Mouse (Mus musculus) hindlimb bud, embryonic 11.5 days (tissue): ENCODE measurements at regions not wholly inside any gene's neighbourhood (a gene's known extent, or its start where the extent isn't known, plus 50 kb on each side); places are given as distances from the start of the nearest gene placed in this dataset.
"Not testable (repeated sequence)": the region's sequence is repeated elsewhere in the genome, so short reads cannot be mapped to it uniquely, and the experiment has no call there.

Experiments
- DNase-seq: peaks from one replicate; pipeline ENCODE4 v3.0.0-alpha.2; 2012; ENCODE audit warnings: low read depth, low spot score; ENCODE audit errors: extremely low spot score

DNA sequence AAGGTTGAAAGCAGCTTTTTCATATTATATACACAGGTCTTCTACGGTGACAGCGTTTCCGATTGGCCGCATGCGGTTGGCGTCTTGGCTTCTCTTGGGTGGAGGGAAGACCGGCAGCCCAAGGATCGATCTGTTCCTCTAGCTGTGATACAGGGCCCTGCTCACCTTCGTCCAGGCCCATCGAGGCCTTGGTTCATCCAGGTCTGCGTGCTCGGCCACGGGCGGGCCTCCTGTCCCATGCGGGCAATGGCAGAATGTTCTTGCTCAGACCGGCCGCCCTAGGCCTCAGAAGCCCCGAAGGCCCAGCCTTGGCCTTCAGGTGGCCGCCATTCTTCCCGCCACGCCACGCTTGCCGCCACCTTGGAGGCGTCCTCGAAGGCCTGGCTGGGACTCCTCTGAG lies 194.4 kb upstream of the Ppp6c start:
- no peak for DNase-seq

DNA sequence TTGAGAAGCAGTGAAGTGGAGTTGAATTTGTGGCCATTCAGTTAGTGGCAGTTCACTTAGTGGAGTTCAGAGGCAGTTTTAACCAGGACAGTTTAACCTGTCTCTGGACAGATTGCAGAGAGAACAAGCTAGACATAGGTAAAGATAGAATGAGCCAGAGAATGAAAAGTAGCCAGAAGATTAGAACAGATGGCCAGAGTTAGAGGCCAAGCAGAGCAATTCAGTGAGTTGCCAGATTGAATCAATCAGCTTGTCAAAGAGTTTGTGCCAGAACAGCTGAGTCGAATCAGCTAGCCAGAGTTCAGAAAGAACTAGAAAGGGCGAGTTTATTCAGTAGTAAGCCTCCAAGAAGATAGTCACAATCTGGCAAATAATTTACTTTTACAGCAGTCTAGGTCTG lies 174.1 kb upstream of the Ppp6c start:
- DNase-seq = no peak

GRCm38 (mm10) chr2:39399523-39399922 lies 173.3 kb upstream of the Ppp6c start:
- DNase-seq = no peak

- no peak for DNase-seq
Measured at GRCm38 (mm10) chr2:39394643-39395042, 168.4 kb upstream of the Ppp6c start.

- no peak for DNase-seq
Measured at GRCm38 (mm10) chr2:39377264-39377663, 151.0 kb upstream of the Ppp6c start.

DNA sequence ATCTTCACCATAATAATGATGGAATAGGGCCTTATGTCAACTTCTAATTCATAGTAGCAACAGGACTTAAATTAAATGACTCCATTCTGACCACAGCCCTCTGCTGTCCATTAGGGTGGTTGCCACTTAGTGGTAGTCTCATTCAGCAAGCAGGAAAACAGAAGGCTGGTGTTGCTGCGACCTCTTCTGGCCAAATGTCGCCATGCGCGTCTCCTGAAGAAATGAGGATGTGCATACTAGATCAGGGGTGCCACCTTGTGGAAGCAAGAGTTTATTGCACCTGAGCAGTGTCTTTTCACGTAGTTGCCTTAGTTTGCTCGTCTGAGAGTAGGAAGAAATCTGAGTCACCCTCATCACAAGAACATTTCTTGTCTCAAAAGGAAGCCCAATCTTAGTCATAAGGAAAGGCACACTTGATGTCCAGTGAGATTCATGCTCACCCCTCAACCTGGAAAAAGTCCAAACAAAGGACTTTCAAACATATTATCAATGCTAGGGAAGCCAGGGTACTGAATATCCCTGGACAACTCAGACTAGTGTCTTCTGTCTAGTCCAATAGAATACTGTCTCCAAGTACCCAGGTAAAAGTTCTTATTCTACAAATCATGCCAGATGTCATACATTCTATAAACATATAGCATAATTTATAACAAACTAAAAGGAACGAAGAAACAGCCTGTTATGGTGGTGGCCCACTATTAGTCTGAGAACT lies 147.0 kb upstream of the Ppp6c start:
- peak; percentile 96 for DNase-seq

DNA sequence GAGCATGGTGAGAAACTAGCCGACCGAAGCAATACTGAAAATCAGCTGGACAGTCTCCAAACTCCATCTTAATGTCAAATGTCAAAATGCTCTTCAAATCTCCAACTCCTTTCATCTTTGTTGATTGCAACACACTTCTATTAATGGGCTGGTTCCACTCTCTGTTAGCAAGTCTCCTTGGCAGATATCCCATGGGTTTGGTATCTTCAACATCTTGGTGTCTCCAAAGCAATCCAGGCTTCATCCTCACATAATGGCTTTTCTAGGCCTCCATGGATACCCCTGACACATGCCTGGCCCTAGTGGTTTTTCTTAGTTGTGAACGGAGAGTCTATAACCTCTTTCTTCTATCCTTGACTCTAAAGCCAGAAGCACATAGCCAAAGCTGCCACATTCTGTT lies 118.0 kb upstream of the Ppp6c start:
- DNase-seq = no peak

GRCm38 (mm10) chr2:39340406-39340805 lies 114.2 kb upstream of the Ppp6c start:
- peak; percentile 18 for DNase-seq

- no peak for DNase-seq
Measured at GRCm38 (mm10) chr2:39338832-39339649, 112.8 kb upstream of the Ppp6c start.

DNA sequence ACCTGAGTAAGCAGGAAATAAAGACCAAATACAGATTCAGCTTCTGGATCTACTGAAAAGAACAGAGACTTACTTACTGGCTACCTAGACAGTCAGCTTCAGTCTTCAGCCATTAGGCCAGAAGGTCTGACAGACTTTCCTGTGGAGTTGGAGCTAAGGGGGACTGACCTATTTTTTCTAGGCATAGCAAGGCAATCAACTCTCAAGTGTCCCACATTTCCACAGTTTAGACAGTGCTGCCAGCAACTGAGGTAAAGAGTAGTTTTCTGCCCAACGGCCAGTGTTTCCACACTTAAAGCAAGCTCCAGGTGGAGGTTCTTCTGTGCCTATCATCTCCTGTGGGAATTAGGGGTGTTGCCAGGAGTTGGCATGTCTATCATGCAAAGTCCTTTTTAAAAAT lies 111.3 kb upstream of the Ppp6c start:
- DNase-seq = no peak

DNA sequence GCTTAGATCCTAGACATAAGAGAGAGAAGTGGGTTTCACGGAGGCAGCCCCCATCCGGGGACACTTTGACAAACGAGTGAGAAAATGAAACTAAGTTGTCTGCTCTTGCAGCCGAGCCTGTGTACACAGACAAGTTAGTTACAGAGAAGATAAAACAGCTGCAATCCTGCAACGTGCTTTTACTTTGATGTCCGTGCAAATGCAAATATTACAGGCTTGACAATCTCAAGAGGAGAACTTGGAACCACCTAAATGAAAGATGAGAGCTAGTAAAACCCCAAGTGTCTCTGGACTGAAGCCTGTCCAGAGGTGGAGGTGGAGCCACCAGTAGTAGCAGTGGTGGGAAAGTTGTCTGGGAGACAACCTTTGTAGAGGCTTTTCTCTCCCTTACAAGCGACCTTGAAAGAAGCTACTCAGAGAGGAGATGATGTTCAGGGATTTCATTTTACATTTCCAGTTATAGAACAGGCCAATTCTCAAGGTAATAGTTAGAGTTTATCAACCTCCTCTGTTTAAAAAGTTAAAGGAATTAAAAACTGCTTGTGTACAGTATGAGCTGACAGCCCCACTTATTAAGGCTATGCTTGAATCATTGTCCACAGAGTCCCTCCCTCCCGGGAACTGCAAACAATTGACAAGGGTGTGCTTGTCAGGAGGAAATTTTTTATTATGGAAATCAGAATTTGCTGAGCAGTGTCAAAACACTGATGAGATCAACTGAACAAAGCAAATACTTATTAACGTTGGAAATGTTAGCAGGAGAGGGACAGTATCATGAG lies 99.7 kb upstream of the Ppp6c start:
- DNase-seq = no peak

DNA sequence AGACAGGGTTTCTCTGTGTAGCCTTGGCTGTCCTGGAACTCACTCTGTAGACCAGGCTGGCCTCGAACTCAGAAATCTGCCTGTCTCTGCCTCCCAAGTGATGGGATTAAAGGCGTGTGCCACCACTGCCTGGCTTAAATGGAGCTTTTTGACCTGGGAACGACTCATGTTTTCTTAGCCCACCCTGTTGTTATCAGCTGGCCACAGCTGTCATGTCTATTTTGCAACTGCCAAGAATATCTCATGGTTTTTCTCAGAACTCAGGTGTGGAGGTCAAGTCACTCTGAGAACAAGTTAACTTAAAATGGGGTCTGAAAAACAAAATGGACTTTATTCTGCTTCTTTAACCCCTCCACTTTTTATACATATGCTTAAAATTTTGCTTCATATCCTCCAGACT lies 98.9 kb upstream of the Ppp6c start:
- not testable (repeated sequence) for DNase-seq

DNA sequence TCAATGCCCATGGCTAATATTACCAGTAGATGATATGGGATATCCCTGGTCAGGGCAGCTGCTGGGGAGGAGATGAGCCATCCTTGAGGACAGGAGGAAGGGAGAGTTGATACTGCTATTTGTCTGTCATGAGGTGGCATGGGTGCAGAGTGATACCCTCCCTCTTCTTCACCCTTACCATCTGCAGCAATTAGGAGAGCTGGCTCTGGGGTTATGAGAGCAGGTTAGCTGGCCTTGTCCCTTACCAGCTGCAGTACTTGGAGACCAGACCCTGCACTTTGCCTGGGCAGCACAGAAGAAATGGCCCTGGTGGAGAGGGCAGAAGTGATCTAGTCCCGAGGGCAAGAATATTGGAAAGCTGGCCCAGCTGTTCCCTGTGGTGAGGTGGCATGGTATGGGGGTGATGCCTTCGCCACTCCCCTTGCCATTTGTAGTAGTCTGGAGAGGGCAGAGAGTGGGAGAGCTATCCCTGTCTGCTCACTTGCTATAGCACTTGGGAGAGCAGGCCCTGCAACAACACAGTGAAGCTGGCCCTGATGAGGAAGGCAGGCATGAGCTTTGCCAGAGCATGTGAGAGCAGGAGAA lies 73.6 kb upstream of the Ppp6c start:
- DNase-seq = no peak

DNA sequence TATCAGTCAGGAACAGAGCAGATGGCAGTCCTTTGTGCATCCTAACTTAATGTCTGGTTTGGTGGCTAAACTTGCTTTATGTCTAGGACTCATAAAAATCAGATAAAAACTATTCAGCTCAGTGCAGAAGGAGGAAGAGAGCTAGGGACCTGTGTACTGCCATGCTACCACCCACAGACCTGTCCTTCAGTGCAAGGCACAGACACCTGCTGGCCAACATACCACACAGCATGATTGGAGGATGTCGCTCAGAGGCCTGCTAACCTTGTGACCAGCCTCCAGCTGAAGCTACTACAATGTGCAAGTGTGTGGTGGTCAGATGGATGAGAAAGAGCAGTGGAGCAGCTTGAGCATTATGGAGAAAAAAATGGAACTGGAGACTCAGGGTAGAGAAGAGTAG lies 73.0 kb upstream of the Ppp6c start:
- no peak for DNase-seq

GRCm38 (mm10) chr2:39295435-39295834 lies 69.2 kb upstream of the Ppp6c start:
- DNase-seq = no peak

DNA sequence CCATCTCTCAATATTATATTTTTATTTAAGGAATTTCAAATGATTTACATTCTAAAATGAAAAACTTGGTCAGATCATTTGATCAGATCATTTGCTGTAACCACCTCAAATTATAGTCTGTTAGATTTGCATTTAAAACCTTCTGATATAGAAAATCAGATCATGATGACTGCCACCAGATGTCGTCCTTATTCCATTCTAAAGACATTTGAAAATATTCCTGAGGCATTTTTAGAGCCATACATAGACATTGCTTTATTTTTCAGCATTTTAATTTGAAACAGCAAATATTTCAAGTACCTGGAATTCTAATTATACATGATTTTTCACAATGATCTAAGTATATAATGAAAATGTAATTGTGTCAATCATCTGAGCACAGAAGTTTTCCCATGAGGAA lies 52.0 kb upstream of the Ppp6c start:
- no peak for DNase-seq
